Mouse (Mus musculus) embryonic facial prominence, embryonic 15.5 days (tissue): ENCODE measurements around the gene Neurl1a. TPM values are rescaled to one million over a fixed set of nuclear protein-coding genes. Genes with fewer than 3 reads are reported as not detected.

Experiments
- ATAC-seq: fragments of 200-750 bp; cut with Nextera tagmentation; 2 replicates; pipeline ENCODE4 v1.8.0; 2017; ENCODE audit warnings: low read depth, moderate TSS enrichment; ENCODE audit not compliant: insufficient number of reproducible peaks, low FRiP score, low TSS enrichment
- H3K27ac ChIP-seq: fragments of 300-500 bp; sonication (generic); replicated peaks from 2 replicates; pipeline ENCODE4 v1.5.1; 2015; ENCODE audit warnings: mild to moderate bottlenecking, inconsistent platforms
- H3K27me3 ChIP-seq: fragments of 300-500 bp; sonication (generic); 2 replicates; pipeline ENCODE4 v1.6.1; 2015; ENCODE audit warnings: inconsistent platforms
- H3K36me3 ChIP-seq: fragments of 300-500 bp; sonication (generic); 2 replicates; pipeline ENCODE4 v1.6.1; 2015; ENCODE audit warnings: mild to moderate bottlenecking, inconsistent platforms
- H3K4me1 ChIP-seq: fragments of 300-500 bp; sonication (generic); 2 replicates; pipeline ENCODE4 v1.6.1; 2015; ENCODE audit warnings: inconsistent platforms
- H3K4me2 ChIP-seq: fragments of 300-500 bp; sonication (generic); replicated peaks from 2 replicates; pipeline ENCODE4 v1.6.1; 2015; ENCODE audit warnings: mild to moderate bottlenecking, inconsistent platforms
- H3K4me3 ChIP-seq: fragments of 300-500 bp; sonication (generic); replicated peaks from 2 replicates; pipeline ENCODE4 v1.5.1; 2015; ENCODE audit warnings: mild to moderate bottlenecking, inconsistent platforms
- H3K9ac ChIP-seq: fragments of 300-500 bp; sonication (generic); 2 replicates; pipeline ENCODE4 v1.6.1; 2015; ENCODE audit warnings: inconsistent platforms
- H3K9me3 ChIP-seq: fragments of 300-500 bp; sonication (generic); replicated peaks from 2 replicates; pipeline ENCODE4 v1.6.1; 2016; ENCODE audit warnings: inconsistent platforms
- WGBS: fragments of 180-500 bp; shearing (Covaris S2); methylation state at CpG from one replicate; pipeline ENCODE4 v1.1.7; 2015; 5-methylcytosine and 5-hydroxymethylcytosine counted together
- polyA plus RNA-seq: library from polyadenylated mRNA; unstranded; fragments of >200 nt; fragmentation: Nextera tagmentation; extraction: Ambion mirVana; gene quantifications from 2 replicates; pipeline ENCODE4 v1.2.1, GENCODE M21; 2015

Neurl1a gene
- polyA plus RNA-seq, 1 experiment from 2014 or later: 9.0 TPM

- Histone ChIP-seq H3K9ac (no peak overlapping the region), H3K4me3 (no peak overlapping the region), H3K27ac (no peak overlapping the region), H3K36me3 (no peaks in the 10 kb centered on the region), H3K4me2 (no peak overlapping the region), H3K4me1 (peaks cover 7% of the 10 kb centered on the region), H3K9me3 (no peaks in the 10 kb centered on the region), H3K27me3 (0 out of 2 replicates have a peak, but pooled peaks cover 10% of the 10 kb centered on the region)
- 69% methylated on average over 5 of the region's 5 CpGs for WGBS
- no peak for ATAC-seq
Measured at GRCm38 (mm10) chr19:47148267-47148847, 30.3 kb upstream of the Neurl1a start.

GRCm38 (mm10) chr19:47149854-47150253 lies 28.8 kb upstream of the Neurl1a start:
- Histone ChIP-seq H3K36me3 (no peaks in the 10 kb centered on the region), H3K4me2 (no peak overlapping the region), H3K4me3 (no peak overlapping the region), H3K27me3 (0 out of 2 replicates have a peak, but pooled peaks cover 10% of the 10 kb centered on the region), H3K9ac (no peak overlapping the region), H3K9me3 (no peaks in the 10 kb centered on the region), H3K4me1 (peaks cover 7% of the 10 kb centered on the region), H3K27ac (no peak overlapping the region)
- no peak for ATAC-seq
- 21% methylated on average over 4 of the region's 4 CpGs for WGBS

- ATAC-seq: no peak
- 0 out of 2 replicates have a peak, but pooled peaks cover 10% of the 10 kb centered on the region for H3K27me3 ChIP-seq
- 24% methylated on average over 32 of the region's 32 CpGs for WGBS
- no peaks in the 10 kb centered on the region for H3K9me3 ChIP-seq
- H3K36me3 ChIP-seq: no peaks in the 10 kb centered on the region
- peak overlapping the region; percentile 53 for H3K4me2 ChIP-seq
- H3K4me1 ChIP-seq: peaks cover 7% of the 10 kb centered on the region
- no peak overlapping the region for H3K9ac ChIP-seq
- H3K27ac ChIP-seq: no peak overlapping the region
- H3K4me3 ChIP-seq: peak overlapping the region; percentile 23
Measured at GRCm38 (mm10) chr19:47151332-47152061, 27.1 kb upstream of the Neurl1a start.

DNA sequence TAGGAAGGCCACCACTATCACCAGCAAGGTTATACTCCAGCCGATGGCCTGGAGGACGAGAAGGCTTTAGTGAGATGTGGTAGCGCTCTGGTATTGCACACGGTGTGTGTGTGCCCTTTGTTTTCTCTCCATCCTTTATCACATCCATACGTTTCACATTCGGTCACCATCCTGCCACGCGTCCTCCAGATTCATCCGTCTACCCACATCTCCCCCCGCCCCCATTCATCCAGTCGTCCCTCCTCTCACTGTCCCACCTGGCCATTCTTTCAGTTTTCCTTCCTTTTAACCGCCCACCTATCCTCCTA lies 26.6 kb upstream of the Neurl1a start:
- no peak for ATAC-seq
- Histone ChIP-seq H3K9me3 (no peaks in the 10 kb centered on the region), H3K36me3 (no peaks in the 10 kb centered on the region), H3K4me1 (peaks cover 7% of the 10 kb centered on the region), H3K4me3 (no peak overlapping the region), H3K4me2 (peak overlapping the region; percentile 53), H3K27ac (no peak overlapping the region), H3K27me3 (0 out of 2 replicates have a peak, but pooled peaks cover 10% of the 10 kb centered on the region), H3K9ac (no peak overlapping the region)
- WGBS: 53% methylated on average over 12 of the region's 12 CpGs

DNA sequence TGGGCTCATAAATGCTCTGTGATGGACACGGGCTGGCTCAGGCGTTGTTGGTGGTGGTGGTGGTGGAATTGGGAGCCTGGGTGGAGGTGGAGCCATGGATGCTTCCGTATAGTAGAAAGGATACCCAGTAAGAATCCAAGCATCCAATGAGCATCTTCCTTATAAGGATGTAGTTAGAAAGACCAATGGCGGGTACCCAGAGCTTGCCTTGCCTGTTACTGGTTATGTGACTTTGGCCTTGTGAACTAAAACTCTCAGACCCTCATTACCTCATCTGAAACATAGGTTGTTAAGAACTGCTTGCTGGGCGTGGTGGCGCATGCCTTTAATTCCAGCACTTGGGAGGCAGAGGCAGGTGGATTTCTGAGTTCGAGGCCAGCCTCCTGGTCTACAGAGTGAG lies 24.9 kb upstream of the Neurl1a start:
- Histone ChIP-seq H3K9ac (no peak overlapping the region), H3K36me3 (no peaks in the 10 kb centered on the region), H3K4me2 (no peak overlapping the region), H3K27me3 (0 out of 2 replicates have a peak, but pooled peaks cover 10% of the 10 kb centered on the region), H3K4me1 (peaks cover 7% of the 10 kb centered on the region), H3K4me3 (no peak overlapping the region), H3K9me3 (no peaks in the 10 kb centered on the region), H3K27ac (no peak overlapping the region)
- WGBS: 81% methylated on average over 7 of the region's 7 CpGs
- ATAC-seq: no peak

- WGBS: 83% methylated on average over 11 of the region's 11 CpGs
- Histone ChIP-seq H3K9ac (no peak within 1 kb of the TSS), H3K36me3 (no peaks in the 10 kb centered on the region), H3K4me2 (no peak within 1 kb of the TSS), H3K27me3 (no peaks in the 10 kb centered on the region), H3K9me3 (no peaks in the 10 kb centered on the region), H3K4me1 (no peaks in the 10 kb centered on the region), H3K4me3 (no peak within 1 kb of the TSS), H3K27ac (no peak within 1 kb of the TSS)
- no peak for ATAC-seq
Measured at GRCm38 (mm10) chr19:47157664-47158063, 21.0 kb upstream of the Neurl1a start, which contains the start of gene Calhm3. TSS of gene Calhm3 (minus strand) at chr19:47157764.

DNA sequence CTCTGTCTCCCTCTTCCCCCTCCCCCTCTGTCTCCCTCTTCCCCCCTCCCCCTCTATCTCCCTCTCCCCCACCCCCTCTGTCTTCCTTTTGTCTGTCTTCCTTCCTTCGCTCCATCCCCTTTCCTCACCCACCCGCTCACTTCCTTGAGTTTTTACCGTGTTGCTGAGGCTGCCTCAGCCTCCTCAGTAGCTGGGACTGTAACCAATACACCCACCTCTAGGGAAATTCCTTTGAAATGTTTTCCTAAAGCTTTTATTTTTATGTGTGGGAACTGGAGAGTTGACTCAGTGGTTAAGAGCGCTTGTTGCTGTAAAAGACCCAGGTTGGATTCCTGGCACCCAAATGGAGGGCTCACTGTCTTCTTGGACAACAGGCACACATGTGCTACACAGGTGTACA lies 17.0 kb upstream of the Neurl1a start:
- 53% methylated on average over 4 of the region's 4 CpGs for WGBS
- Histone ChIP-seq H3K27me3 (no peaks in the 10 kb centered on the region), H3K4me1 (no peaks in the 10 kb centered on the region), H3K4me3 (no peak overlapping the region), H3K9me3 (no peaks in the 10 kb centered on the region), H3K9ac (no peak overlapping the region), H3K27ac (no peak overlapping the region), H3K36me3 (no peaks in the 10 kb centered on the region), H3K4me2 (no peak overlapping the region)
- no peak for ATAC-seq

GRCm38 (mm10) chr19:47163176-47163744 lies 15.4 kb upstream of the Neurl1a start:
- Histone ChIP-seq H3K4me3 (no peak overlapping the region), H3K36me3 (no peaks in the 10 kb centered on the region), H3K9ac (no peak overlapping the region), H3K27ac (no peak overlapping the region), H3K4me2 (no peak overlapping the region), H3K9me3 (no peaks in the 10 kb centered on the region), H3K27me3 (no peaks in the 10 kb centered on the region), H3K4me1 (peaks cover 3% of the 10 kb centered on the region; the same call in 1 of the 2 replicates)
- WGBS: 87% methylated on average over 6 of the region's 6 CpGs
- peak; percentile 63; the same call in 1 of the 2 replicates for ATAC-seq

- no peaks in the 10 kb centered on the region for H3K9me3 ChIP-seq
- ATAC-seq: no peak
- no peak overlapping the region for H3K4me3 ChIP-seq
- peaks cover 10% of the 10 kb centered on the region; the same call in 1 of the 2 replicates for H3K4me1 ChIP-seq
- no peak overlapping the region for H3K9ac ChIP-seq
- H3K27me3 ChIP-seq: no peaks in the 10 kb centered on the region
- WGBS: 44% methylated on average over 3 of the region's 3 CpGs
- no peak overlapping the region for H3K4me2 ChIP-seq
- no peaks in the 10 kb centered on the region for H3K36me3 ChIP-seq
- H3K27ac ChIP-seq: no peak overlapping the region
Measured at GRCm38 (mm10) chr19:47166758-47167157, 11.9 kb upstream of the Neurl1a start.

DNA sequence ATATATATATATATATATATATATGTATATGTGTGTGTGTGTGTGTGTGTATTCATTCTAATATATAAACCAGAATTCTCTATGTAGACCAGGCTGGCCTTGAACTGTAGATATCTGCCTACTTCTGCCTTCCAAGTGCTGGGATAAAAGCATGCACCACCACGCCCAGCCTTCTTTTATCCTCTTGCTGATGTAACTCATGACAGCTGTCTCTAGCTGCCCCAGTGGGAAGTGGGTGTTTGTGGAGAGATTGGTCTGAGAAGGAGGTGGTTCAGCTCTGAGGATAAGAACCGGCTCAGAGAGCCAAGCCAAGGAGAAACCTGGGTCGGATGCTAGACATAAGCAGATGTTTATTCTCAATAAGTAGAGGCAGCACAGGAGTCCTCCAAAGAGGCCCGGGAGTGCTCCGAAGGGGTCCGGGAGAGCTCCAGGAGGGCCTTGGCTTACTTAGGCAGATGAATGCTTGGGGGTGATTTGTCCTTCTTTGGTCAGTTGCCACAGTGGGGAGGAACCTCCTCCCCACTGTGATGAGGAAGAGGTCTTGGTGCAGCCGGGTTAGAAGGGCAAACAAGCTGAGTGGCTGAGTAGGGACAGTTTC lies 10.9 kb upstream of the Neurl1a start:
- H3K4me2 ChIP-seq: peak overlapping the region; percentile 35

GRCm38 (mm10) chr19:47168223-47168622 lies 10.4 kb upstream of the Neurl1a start:
- Histone ChIP-seq H3K27ac (no peak overlapping the region), H3K4me3 (peak overlapping the region; percentile 15), H3K9ac (no peak overlapping the region), H3K4me2 (peak overlapping the region; percentile 35), H3K27me3 (0 out of 2 replicates have a peak, but pooled peaks cover 3% of the 10 kb centered on the region), H3K4me1 (peaks cover 10% of the 10 kb centered on the region; the same call in 1 of the 2 replicates), H3K36me3 (no peaks in the 10 kb centered on the region), H3K9me3 (no peaks in the 10 kb centered on the region)
- 6% methylated on average over 13 of the region's 13 CpGs for WGBS
- ATAC-seq: no peak

More for the DNA sequence above, 10.9 kb upstream of the Neurl1a start:
- Histone ChIP-seq H3K27me3 (no peaks in the 10 kb centered on the region), H3K27ac (no peak overlapping the region), H3K9ac (no peak overlapping the region), H3K4me3 (0 out of 2 replicates have a peak overlapping the region, but pooled peaks have one; percentile 15), H3K9me3 (no peaks in the 10 kb centered on the region), H3K36me3 (no peaks in the 10 kb centered on the region), H3K4me1 (peaks cover 10% of the 10 kb centered on the region; the same call in 1 of the 2 replicates)
- 52% methylated on average over 7 of the region's 7 CpGs for WGBS
- ATAC-seq: no peak
